Comparison of ENCODE assay signal across 12 mouse cellular contexts in the genomic region with DNA sequence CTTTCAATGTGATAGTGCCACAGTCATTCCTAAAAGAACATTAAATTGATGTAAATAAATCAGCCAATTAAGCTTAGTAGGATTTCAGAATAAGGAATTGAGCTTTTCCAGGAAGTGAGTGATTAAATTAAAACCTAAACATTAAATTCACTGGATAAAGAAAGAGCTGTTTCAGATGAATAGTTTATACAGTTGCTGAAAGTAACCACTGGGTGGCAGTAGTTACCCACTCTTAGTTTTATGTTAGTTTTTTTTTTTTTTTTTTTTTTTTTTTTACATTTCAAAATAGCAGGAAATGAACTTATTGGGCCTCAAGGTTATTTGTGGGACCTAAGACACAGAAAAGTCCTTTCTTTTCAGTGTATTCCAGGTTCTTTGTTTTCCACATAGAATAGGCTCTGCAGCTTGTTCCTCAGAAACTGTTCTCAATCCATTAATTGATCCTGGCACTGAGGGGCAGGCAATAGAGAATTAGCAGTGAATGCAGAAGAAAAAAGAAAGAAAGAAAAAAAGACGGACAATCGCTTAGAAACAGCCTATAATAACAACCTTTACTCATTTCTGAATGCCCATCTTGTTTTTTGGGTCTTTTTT.
DNase-seq lines count a peak whose midpoint lies in the region; ATAC-seq and TF ChIP-seq lines count a peak whose summit lies in the region.
"Had no signal": no experiment of that assay in that cellular context is flagged by ENCODE, and none has a peak within 500 bp of the region (broad histone marks: within the 10 kb centered on the region; RNA-seq: fewer than 3 reads in every experiment).

No protein-coding gene starts in this region.

- no peaks in the 10 kb centered on the region for H3K36me3 ChIP-seq in testis, adult 2 months (ENCODE audit: control insufficient read depth, insufficient read depth, low read length)
- H3K36me3 ChIP-seq in heart, embryonic 12.5 days = no peaks in the 10 kb centered on the region
- H3K36me3 ChIP-seq: embryonic facial prominence, embryonic 12.5 days; lung, embryonic 15.5 days had no signal

- ATAC-seq in heart, embryonic 12.5 days (ENCODE audit: insufficient number of reproducible peaks, low FRiP score) = no peak

- H3K4me1 ChIP-seq in testis, adult 2 months (ENCODE audit: control insufficient read depth, insufficient read depth, low read length) = no peaks in the 10 kb centered on the region
- H3K4me1 ChIP-seq in heart, embryonic 12.5 days (replicated peaks) = no peaks in the 10 kb centered on the region
- H3K4me1 ChIP-seq: embryonic facial prominence, embryonic 12.5 days; lung, embryonic 15.5 days had no signal

- peak; percentile 9 for DNase-seq in kidney, adult 9 months
- no peak for DNase-seq in kidney, postnatal 4 days
- DNase-seq in testis, postnatal 10 days (ENCODE audit: low spot score) = no peak
- peak; percentile 68 for DNase-seq in embryo, embryonic 10.5 days (ENCODE audit: low spot score)
- DNase-seq in urinary bladder, postnatal 14 days (ENCODE audit: low spot score) = no peak
- no peak for DNase-seq in c-Kit-positive CD71-positive TER-119-positive erythroid progenitor cells, embryonic 14.5 days (ENCODE audit: low spot score)
- DNase-seq: adrenal gland, adult 2 months; thymus, adult 2 months had no signal

- no peak overlapping the region for H3K4me3 ChIP-seq in testis, adult 2 months (ENCODE audit: control insufficient read depth, low read depth, low read length)
- H3K4me3 ChIP-seq in heart, embryonic 12.5 days = no peak overlapping the region
- H3K4me3 ChIP-seq: embryonic facial prominence, embryonic 12.5 days; lung, embryonic 15.5 days had no signal

- WGBS in heart, embryonic 12.5 days = 46% methylated on average over 2 of the region's 2 CpGs

- H3K4me2 ChIP-seq in heart, embryonic 12.5 days = no peak overlapping the region
- H3K4me2 ChIP-seq: embryonic facial prominence, embryonic 12.5 days; lung, embryonic 15.5 days had no signal

- no peaks in the 10 kb centered on the region for H3K9me3 ChIP-seq in heart, embryonic 12.5 days (replicated peaks)
- H3K9me3 ChIP-seq: embryonic facial prominence, embryonic 12.5 days; lung, embryonic 15.5 days had no signal

- no peak for TF ChIP-seq POLR2A in testis, adult 2 months (IDR thresholded peaks at IDR 0.05; ENCODE audit: control insufficient read depth, low read depth, low read length)

- no peaks in the 10 kb centered on the region for H3K27me3 ChIP-seq in testis, adult 2 months (ENCODE audit: control insufficient read depth, insufficient read depth, low read length)
- H3K27me3 ChIP-seq in heart, embryonic 12.5 days (replicated peaks) = no peaks in the 10 kb centered on the region
- H3K27me3 ChIP-seq: embryonic facial prominence, embryonic 12.5 days; lung, embryonic 15.5 days had no signal

- H3K27ac ChIP-seq in testis, adult 2 months (ENCODE audit: control insufficient read depth, insufficient read depth, low read depth, low read length) = no peak overlapping the region
- no peak overlapping the region for H3K27ac ChIP-seq in heart, embryonic 12.5 days (ENCODE audit: poor library complexity, severe bottlenecking)
- H3K27ac ChIP-seq: embryonic facial prominence, embryonic 12.5 days; lung, embryonic 15.5 days had no signal

- no peak overlapping the region for H3K9ac ChIP-seq in heart, embryonic 12.5 days
- H3K9ac ChIP-seq: embryonic facial prominence, embryonic 12.5 days; lung, embryonic 15.5 days had no signal

- peak; percentile 9; the same call in 1 of the 2 replicates for TF ChIP-seq CTCF in testis, adult 2 months (IDR thresholded peaks at IDR 0.05; ENCODE audit: control insufficient read depth, insufficient read depth, insufficient replicate concordance, low read depth, low read length)

Comparison
In these comparisons a context has a peak if more than half of its experiments do, and no peak if none do; other contexts are left out.
1. DNase-seq: peak in kidney, adult 9 months (single experiment) and embryo, embryonic 10.5 days (single experiment); none in kidney, postnatal 4 days (0 of 2), testis, postnatal 10 days (single experiment), urinary bladder, postnatal 14 days (single experiment) and c-Kit-positive CD71-positive TER-119-positive erythroid progenitor cells, embryonic 14.5 days (single experiment).